Mouse (Mus musculus): Measurements from ENCODE around the gene Rbm15.

Gene Rbm15

DNA sequence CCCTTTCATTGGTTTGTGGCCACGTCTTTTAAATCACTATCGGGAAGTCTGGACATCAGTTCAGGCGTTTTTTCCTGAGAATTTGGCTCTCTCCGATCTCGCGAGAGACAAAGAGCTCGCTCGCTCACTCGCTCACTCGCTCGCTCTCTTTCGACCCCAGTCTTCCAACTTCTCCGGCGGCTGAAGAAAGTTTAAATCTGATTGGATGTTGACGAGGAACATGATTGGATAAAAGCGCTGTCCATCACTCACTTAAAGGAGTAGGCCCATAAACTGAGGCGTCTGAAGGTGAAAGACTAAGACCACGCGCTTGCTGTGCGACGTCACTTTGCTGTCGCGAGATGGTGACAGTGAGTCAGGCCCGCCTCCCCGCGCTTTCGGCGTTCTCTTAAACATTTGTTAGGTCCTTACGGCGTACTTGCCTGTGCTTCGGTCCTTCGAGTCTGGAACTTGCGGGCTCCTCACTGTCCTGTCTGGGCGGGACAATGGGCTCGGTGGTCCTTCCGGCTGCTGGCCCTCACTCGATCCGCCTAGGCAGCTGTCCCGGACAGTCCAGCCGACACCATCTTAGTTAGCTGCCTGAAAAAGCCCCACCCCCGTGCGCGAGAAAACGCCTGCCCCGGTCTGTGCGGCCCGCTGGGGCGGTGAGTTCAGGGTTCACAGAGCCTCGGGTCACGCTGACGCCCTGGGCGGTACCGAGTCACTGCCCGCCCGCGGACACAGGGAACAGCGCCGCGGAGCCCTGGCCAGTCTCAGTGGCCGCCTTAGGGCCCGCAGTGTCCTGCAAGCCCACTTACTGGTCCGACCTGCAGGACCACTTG, at the start of gene Rbm15:
Gene Rbm15 (minus strand): TSS at position 293 of the 821 bp plus-strand sequence.
- peak; percentile 100 for DNase-seq (ENCODE audit: low read depth, low spot score)

DNA sequence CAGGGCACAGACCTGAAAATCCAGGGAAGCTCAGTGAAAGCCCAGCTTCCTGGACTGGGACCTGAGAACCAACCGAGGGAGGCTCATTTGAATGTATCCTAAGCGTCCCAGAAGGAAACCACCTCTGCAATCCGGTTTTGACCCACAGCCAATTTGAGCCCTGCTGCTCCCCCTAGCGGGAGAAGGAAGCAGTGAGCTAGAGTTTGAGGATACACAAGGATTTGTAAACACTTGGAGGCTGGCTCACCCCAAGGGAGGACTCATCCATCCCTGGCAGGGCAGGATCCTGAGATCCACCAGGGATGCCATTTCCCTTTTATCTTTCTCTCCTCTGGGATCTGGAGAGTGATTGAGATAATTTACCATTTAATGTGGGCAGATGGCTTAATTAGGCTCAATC, 45.9 kb upstream of the Rbm15 start:
- peak; percentile 83 for DNase-seq (ENCODE audit: low read depth, low spot score)

DNA sequence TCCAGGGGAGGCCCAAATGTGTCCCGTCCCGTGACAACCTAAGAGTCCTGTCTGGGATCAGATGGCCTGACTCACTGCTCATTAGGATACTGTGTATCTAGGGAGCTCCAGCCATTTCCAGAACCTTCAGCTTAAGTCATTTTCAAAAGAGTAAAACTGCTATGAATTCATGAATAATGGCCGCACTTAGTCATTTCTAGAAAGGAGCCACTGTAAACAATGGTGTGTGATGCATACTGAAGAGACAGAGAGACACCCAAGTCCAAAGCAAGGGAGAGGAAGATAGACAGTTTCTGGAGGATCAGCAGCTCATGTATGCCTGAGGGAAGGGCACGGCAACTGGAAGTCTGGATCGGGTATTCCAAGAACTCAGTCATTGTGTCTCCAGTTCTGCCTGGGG, 45.2 kb upstream of the Rbm15 start:
- no peak for DNase-seq (ENCODE audit: low read depth, low spot score)

DNA sequence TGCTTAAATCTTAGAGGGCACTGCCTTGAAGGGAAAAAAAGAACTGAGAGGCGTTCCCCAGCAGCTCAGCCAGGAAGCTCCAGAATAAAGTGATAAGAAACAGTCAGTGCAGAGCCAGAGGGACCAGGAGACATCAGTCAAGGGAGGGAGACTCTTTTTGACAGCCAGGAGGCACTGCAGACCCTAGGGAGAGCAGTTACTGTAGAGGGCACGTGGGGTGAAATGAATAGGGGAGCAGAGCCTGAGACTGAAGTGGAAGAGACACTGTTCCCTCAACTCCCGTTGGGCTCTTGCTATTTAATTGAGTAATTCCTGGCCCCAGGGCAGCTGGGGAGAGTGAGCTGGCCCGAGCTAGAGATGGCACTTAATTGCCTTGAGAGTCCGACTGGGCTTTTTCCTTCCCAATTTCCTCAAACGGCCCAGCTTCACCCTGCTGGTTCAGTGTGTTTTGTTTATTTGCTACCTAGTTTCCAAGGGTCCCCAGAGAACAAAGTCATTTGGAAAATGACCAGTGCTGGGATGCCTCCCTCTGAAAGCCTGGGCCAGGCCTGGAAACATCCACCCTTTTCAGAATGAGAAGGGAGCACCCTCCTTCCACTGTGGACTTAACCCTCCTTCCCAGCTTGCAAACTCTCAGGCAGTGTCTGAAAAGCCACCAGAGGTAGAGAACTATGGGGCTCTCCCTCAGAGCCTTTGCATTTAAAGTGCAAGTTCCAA, 41.6 kb upstream of the Rbm15 start:
- DNase-seq (ENCODE audit: low read depth, low spot score): no peak

DNA sequence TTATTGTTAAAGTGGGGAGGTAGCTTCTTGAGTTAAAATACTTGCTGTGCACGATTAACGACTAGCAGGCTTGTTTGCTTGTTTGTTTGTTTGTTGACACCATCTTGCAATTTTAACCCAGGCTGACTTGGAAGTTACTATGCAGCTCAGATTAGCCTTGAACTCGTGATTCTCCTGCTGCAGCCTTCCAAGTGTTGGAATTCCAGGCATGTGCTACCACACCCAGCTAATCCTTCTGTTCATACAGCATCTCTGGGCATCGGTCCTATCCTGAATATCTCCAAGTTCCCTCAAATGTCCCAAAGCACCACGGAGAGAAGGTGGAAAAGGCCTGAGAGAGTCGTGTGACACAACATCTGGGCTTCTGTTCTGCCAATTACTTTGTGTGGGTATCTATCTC, 35.7 kb upstream of the Rbm15 start:
- peak; percentile 66 for DNase-seq (ENCODE audit: low read depth, low spot score)

DNA sequence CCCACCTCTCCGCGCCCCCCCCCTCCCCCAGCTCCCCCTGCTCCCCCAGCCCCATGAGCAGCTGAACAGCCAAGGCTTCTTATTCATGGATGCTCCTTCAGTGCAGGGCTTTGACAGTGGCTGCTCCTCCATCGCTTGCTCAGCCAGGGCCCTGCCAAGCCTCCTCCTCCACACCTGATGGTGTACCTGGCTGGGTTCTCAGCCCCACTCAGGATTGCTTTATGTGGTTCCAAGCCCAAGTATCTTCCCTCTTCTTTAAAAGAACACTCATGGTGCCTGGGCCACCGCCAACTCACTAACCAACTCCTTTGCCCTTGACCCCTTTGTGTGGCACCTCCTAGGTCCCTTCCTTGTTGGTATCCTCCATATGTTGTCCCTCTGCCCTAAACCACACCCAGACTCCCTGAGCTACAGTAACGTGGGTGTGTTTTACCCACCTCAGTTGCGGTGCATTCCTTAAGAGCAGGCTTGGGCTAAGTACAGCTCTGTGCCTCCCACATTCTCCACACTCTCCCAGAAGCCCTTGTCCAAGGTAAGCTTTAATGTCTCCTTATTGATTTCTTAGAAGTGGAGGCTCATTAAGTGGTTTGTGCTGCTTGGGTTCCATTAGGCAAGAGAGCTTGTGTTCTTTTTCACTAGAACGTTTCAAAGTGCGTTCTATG, 34.6 kb upstream of the Rbm15 start:
- DNase-seq (ENCODE audit: low read depth, low spot score): no peak

DNA sequence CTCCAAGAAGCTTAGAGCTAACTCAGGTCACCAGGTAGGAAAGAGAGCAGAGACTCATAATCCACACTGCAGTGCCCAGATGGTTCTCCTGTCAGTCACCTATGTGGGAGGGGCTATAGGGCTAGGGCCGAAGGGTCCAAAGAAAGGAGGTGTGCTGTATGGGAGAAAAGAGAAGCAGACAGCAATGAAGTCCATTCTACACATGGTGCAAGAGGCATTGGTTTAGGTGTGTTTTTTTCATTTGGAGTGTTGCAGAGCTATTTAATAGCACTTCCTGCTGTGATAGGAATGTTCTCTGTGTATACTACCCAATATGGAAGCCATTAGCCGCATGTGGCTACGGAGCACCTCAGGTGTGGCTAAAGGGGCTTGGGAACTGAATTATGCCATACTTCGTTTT, 31.9 kb upstream of the Rbm15 start:
- peak; percentile 27 for DNase-seq (ENCODE audit: low read depth, low spot score)

DNA sequence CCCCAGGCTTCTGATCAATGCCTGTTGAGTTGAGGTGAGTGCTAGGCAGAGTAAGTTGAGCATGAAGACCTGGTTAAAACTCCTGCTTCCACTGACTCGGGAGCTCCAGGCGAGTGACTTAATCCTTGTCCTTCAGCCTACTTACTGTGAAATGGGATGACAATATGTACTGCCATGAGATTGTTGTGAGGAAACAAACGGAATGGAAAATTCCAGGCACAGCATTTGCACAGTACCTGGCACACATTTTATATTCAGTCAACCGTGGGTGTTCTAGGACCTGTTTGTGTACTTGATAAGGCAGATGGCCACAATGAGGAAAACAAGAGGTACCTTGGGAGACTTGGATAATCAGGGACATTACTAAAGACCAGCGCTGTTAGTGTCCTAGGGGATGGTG, 29.9 kb upstream of the Rbm15 start:
- no peak for DNase-seq (ENCODE audit: low read depth, low spot score)

DNA sequence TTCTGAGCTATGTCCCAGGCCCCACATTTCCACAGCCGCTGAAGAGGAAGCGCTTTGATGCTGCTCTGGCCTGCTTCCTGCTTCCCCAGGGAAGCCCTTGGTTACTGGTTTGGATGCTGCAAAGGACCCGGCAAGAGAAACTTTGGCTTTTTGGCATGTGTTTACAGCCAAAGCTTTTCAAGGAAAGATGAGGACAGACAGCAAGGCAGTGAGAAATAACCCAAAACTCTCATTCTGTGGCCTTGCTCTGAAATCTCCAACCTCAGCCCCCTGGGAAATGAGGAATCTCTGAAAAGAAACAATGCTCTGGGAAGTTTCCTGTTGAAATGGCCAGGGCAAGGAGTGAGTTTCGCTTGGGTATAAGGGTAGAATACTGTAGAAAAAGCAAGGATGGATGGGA, 26.9 kb upstream of the Rbm15 start:
- DNase-seq (ENCODE audit: low read depth, low spot score): no peak

DNA sequence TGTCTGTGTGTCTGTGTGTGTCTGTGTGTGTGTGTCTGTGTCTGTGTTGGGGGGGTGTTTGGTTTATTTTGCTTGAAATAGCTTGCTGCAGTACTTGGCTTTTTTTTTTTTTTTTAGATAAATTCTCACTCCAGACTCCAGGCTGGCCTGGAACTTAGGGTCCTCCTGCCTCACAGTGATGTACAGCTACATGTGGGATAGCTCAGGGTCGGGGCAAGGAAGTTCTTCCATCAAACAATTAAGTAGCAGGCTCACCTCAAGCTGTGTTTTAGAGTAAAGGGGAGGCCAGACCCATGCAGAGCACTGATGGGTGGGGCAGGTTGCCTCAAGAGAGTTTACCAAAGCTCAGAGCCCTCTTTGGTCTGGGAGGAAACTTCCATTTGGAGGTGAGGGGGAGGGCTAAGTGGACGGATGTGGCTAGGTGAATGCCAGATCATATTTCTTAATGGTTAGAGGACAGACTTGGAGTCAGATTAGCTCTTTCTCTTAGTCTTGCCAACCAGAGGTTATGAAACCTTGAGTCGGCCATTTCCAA, 24.3 kb upstream of the Rbm15 start:
- DNase-seq (ENCODE audit: low read depth, low spot score): no peak

DNA sequence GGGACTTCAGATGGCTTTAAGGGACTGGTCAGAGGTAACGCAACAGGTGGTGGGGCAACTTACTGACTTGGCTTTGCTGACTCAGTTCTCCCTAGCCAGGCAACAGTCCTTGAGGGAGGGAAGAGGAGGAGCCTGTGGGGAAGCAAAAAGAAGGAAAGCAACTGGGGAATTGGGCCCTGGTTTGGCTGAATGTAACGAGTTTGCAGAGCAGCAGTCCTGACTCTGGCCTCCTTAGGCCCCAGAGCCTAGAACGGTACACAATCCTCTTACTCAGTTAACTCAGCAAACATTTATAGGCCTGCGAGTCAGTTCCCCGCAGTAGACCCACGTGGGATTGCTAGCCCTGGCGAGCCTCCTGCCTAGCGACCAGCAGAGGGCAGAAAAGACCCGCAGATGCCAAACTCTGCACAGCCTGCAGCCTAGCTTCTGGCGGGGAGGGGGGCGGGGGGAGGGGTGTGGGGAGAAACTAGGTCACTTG, 23.5 kb upstream of the Rbm15 start:
- peak; percentile 82 for DNase-seq (ENCODE audit: low read depth, low spot score)

DNA sequence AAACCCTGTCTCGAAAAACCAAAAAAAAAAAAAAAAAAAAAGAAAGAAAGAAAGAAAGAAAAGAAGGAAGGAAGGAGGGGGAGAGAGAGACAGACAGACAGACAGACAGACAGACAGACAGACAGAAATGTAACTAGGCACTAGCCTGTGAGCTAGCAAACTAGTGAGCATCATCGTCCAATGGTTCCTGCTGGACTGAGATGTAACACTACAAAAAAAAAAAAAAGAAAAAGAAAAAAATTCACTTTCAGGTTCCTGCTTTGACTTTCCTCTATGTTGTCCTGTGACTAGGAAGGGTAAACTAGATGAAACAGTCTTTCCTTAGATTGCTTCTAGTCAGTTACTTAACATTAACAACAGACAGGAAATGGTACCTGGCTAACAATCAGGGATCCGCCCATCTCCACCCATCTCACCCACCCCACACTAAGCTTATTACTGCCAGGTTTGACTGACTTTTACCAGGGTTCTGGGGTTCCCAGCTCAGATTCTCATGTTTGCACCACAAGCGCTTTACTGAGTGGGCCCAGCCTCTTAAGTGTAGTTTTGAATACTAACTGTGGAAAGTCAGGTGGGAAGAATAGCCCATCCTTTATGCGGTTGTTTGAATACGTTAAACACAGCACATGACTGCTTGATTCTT, 22.3 kb upstream of the Rbm15 start:
- no peak for DNase-seq (ENCODE audit: low read depth, low spot score)

DNA sequence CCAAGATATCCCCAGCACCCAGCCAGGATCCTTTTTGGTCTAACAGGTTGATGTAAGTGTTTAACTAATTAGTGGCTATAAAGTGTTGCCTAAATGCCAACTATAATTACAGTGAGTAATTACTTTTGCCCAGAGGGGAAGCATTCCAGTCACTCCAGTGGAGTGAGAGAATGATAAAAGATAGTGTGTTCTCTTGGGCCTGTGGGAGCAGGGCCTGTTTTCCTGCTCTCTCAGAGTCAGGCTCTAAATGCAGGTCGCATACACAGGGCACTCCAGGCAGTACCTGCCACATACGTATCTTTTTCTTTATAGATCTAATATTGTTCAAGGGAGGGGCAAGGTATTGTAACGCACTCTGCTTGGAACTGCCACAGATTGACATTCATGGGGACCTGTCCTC, 18.2 kb upstream of the Rbm15 start:
- DNase-seq (ENCODE audit: low read depth, low spot score): no peak

DNA sequence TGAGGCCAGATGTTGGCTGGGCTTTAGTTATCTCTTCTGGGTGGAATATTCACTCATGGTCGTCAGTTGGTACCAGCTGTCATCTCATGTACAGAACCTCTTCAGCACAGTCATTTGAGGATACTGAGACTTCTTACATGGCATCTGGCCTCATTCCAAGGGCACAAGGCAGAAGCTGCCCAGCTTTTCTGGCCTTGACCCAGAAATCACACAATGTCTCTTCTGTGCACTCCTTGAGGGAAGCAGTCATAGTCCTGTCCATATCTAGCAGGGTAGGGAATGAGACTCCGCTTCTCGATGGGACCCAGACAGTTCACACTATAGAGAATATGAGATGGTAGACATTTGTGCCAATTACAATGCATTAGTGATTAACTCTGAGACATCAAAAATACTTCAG, 15.5 kb upstream of the Rbm15 start:
- no peak for DNase-seq (ENCODE audit: low read depth, low spot score)

DNA sequence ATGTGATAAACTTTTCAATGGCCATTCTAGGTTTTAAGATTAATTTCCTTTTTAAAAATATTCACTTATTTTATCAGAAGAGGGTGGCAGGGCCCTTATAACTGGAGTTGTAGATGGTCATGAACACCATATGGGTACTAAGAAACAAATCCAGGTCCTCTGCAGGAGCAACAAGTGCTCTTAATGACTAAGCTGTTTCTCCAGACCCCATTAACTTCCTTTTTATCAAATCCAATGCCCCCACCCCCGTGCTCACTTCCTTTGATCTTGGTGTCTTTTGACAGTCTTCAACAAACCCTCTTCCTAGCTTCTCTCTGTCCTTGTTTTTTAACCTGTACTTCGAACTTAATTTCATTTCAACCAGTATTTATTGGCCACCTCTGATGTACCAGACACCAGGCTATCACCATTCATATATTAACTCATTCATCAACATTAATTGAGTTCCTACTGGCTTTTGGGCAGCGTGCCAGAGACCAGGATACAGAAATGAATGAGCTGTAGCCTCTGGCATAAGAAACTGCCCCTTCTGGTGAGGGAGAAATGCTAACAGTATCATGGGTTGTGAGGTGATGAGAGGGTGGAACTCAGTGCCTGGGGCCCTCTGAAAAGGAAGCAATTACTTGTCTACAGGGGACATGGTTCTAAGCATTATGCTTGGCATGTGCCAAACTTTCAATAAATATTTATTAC, 11.7 kb upstream of the Rbm15 start:
- DNase-seq (ENCODE audit: low read depth, low spot score): no peak

DNA sequence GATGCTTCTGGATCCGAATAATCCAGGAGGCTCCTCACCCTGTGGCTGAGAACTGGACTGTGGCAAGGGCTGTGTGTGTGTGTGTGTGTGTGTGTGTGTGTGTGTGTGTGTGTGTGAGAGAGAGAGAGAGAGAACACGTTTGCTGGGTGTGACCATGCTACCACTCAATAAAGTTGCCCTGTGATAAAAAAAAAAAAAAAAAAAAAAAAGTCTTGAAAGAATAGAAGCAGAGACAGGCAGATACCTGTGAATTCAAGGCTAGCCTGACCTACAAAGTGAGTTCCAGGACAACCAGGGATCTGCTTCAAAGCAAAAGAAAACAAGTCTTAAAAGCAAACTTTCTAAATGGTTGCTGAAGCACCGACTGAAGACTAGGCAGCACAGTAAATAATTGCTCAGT, 10.5 kb upstream of the Rbm15 start:
- no peak for DNase-seq (ENCODE audit: low read depth, low spot score)

DNA sequence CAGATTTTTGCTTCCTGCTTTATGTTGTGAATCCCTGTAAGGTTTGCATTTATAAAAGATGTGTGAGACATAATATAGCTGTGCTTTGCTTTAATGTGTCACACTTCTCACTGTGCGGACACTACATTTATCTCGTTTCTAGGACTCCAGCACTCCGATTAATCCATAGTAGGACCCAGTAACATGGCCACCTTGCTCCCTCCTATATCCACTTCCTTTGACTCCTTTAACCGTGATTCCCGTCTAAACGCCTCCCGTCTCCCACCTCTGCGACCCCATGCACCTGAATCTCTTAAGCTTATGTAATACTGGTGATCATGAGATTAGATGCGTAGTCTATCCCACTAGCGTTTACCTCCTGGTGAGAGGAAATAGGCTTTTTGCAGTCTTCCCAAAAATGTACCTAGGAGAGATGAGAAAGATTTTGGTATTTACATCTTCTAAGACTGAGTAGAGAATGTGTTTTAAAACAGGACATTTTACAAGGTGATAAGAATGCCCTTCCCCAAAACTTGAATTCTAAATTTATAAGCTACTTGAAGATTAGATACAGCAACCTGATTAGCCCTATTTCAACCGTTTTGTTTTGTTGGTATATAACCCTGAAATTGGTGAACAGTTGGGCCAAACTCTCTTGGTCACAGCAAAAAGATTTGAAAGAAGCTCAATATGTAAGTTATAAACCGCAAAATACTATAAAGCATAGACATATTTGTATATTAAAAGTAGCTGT, 895 bp upstream of the Rbm15 start:
- peak; percentile 44 for DNase-seq (ENCODE audit: low read depth, low spot score)

DNA sequence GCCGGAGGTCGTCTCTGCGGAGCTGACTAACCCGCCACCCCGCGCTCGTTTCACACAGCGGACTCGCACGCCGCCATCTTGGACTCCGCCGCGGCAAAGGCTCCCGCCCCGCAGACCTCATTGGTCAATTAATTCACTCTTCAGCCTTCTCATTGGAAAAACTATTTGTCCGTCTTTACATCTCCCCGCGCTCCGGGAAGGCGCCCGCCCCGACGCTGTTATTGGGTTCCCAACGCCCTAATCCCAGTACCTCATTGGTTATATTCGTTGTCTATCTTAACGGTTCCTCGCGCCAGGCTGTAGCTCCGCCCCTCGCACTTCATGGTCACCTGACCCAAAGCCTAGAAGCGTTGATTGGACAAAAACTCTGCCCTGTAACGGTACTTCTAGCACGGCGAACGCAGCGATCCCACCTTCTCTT, 503 bp downstream of the Rbm15 start:
- DNase-seq (ENCODE audit: low read depth, low spot score): peak; percentile 100

DNA sequence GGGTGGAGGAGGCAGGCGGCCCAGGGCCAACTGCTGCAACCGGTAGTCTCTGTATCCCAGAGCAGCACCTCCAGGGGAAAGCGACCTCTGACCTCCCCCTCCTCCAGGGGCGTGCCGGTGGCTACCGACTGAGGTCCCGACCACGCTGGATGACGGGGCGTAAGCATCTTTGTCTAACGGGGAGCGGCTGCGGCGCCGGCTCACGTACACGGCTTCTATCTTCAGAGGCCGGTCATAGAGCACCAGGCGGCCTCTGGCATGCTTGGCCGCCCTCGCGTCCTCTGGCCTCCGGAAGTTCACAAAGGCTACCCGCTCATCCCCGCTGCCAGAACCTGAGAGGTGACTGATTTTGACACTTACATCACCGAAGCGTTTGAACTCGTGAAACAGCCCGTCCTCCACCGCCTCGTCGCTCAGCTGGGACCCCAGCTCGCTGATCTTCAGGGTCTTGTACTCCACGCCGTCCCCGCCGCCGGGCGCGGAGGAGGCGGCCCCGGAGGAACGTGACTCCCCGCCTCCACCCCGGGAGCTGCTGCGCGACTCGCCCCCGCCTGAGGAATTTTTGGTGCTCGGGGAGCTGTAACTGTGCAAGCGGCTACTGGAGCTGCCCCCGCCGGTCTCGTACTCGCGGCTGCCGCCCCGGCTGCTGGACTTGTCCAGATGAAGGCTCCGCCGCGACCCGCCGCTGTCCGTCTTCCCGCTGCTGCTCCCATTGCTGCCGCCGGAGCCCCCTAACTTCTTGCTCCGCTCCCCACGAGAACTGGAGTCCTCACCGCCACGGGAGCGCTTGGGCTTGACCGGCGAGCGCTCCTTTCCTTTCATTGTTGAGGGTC, 1.1 kb downstream of the Rbm15 start:
- peak; percentile 40 for DNase-seq (ENCODE audit: low read depth, low spot score)

DNA sequence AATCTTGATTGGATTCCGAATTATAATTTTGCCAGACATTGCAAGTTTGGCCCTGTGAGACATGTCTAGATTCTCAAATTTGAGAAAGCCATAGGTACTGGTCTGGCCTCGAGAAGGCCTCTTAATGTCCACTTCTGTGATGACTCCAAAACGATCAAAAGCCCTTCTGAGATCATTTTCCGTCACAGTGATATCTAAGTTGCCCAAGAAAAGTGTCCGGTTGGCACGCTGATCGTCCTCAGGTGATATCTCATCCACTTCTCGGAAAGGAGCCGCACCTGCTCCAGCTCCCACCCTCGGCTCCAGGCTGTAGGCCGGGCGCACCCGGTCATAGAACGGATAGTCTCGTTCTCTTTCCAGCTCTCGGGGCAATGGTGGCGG, 1.7 kb downstream of the Rbm15 start:
- no peak for DNase-seq (ENCODE audit: low read depth, low spot score)
